Mouse (Mus musculus) kidney, adult 8-10 months (tissue): Measurements from ENCODE around the gene Aldh1a1.
"Not testable (repeated sequence)": the region's sequence is repeated elsewhere in the genome, so short reads cannot be mapped to it uniquely, and the experiment has no call there.

Source experiments
- DNase-seq, 2 experiments: peaks; one replicate each; pipeline ENCODE4 v3.0.0; 2022

Aldh1a1 gene

GRCm38 (mm10) chr19:20557211-20557610, 64.7 kb downstream of the Aldh1a1 start:
- no peak for DNase-seq

- no peak for DNase-seq
Observed at GRCm38 (mm10) chr19:20558069-20558468, 65.6 kb downstream of the Aldh1a1 start.

- no peak for DNase-seq
Observed at GRCm38 (mm10) chr19:20558544-20558943, 66.0 kb downstream of the Aldh1a1 start.

- no peak for DNase-seq
Observed at GRCm38 (mm10) chr19:20558952-20559351, 66.4 kb downstream of the Aldh1a1 start.

GRCm38 (mm10) chr19:20559952-20560351, 67.4 kb downstream of the Aldh1a1 start:
- no peak for DNase-seq

GRCm38 (mm10) chr19:20562396-20562795, 69.9 kb downstream of the Aldh1a1 start:
- DNase-seq = no peak

GRCm38 (mm10) chr19:20566294-20566693, 73.8 kb downstream of the Aldh1a1 start:
- DNase-seq = no peak

- DNase-seq = no peak
Observed at GRCm38 (mm10) chr19:20567039-20567438, 74.5 kb downstream of the Aldh1a1 start.

GRCm38 (mm10) chr19:20576984-20577383, 84.5 kb downstream of the Aldh1a1 start:
- DNase-seq = no peak

GRCm38 (mm10) chr19:20577429-20577828, 84.9 kb downstream of the Aldh1a1 start:
- DNase-seq = no peak

- no peak for DNase-seq
Observed at GRCm38 (mm10) chr19:20599951-20600350, 107.4 kb downstream of the Aldh1a1 start.

GRCm38 (mm10) chr19:20601739-20602138, 109.2 kb downstream of the Aldh1a1 start:
- DNase-seq = peak; percentile 70 to 85

GRCm38 (mm10) chr19:20603212-20603611, 110.7 kb downstream of the Aldh1a1 start:
- DNase-seq = no peak

GRCm38 (mm10) chr19:20603866-20604265, 111.4 kb downstream of the Aldh1a1 start:
- no peak for DNase-seq

- no peak for DNase-seq
Observed at GRCm38 (mm10) chr19:20614252-20614930, 121.9 kb downstream of the Aldh1a1 start.

GRCm38 (mm10) chr19:20622434-20622833, 129.9 kb downstream of the Aldh1a1 start:
- DNase-seq = no peak

GRCm38 (mm10) chr19:20623416-20623815, 130.9 kb downstream of the Aldh1a1 start:
- no peak for DNase-seq

- DNase-seq = no peak
Observed at GRCm38 (mm10) chr19:20631020-20631419, 138.5 kb downstream of the Aldh1a1 start.

- DNase-seq = no peak
Observed at GRCm38 (mm10) chr19:20633876-20634691, 141.6 kb downstream of the Aldh1a1 start.

- DNase-seq = no peak
Observed at GRCm38 (mm10) chr19:20644346-20644745, 151.8 kb downstream of the Aldh1a1 start.

GRCm38 (mm10) chr19:20647496-20647895, 155.0 kb downstream of the Aldh1a1 start:
- not testable (repeated sequence) for DNase-seq

- DNase-seq = peak in 1 of 2 experiments; percentile 50
Observed at GRCm38 (mm10) chr19:20650008-20650407, 157.5 kb downstream of the Aldh1a1 start.

GRCm38 (mm10) chr19:20653082-20653676, 160.7 kb downstream of the Aldh1a1 start:
- no peak for DNase-seq
